In genomic region chr6:119328521-119329115, GRCm38 (mm10) we compare ENCODE assay signal across 10 mouse cellular contexts. TPM values are rescaled to one million over a fixed set of nuclear protein-coding genes. Genes with fewer than 3 reads are reported as not detected.
DNase-seq lines count a peak whose midpoint lies in the region; ATAC-seq and TF ChIP-seq lines count a peak whose summit lies in the region.
"Had no signal": no experiment of that assay in that cellular context is flagged by ENCODE, and none has a peak within 500 bp of the region (broad histone marks: within the 10 kb centered on the region; RNA-seq: fewer than 3 reads in every experiment).

No protein-coding gene starts in this region.

- peaks cover 15% of the 10 kb centered on the region for H3K4me1 ChIP-seq in cerebellum, adult 2 months (ENCODE audit: control insufficient read depth, insufficient read depth, low read length)
- H3K4me1 ChIP-seq in hindbrain, postnatal 0 days (ENCODE audit: insufficient read depth, low read length) = peaks cover 41% of the 10 kb centered on the region
- peaks cover 20% of the 10 kb centered on the region for H3K4me1 ChIP-seq in neural tube, embryonic 14.5 days (ENCODE audit: control insufficient read depth, insufficient read depth, low read length)

- H3K9ac ChIP-seq in hindbrain, postnatal 0 days (replicated peaks; ENCODE audit: low read length) = peak overlapping the region; percentile 65; the same call in 1 of the 2 replicates
- 0 out of 2 replicates have a peak overlapping the region, but pooled peaks have one; percentile 16 for H3K9ac ChIP-seq in neural tube, embryonic 14.5 days (replicated peaks; ENCODE audit: low read depth, low read length)
- H3K9ac ChIP-seq: embryonic facial prominence, embryonic 12.5 days; limb, embryonic 13.5 days had no signal

- H3K4me2 ChIP-seq in hindbrain, postnatal 0 days (ENCODE audit: low read depth, low read length) = peak overlapping the region; percentile 71
- peak overlapping the region; percentile 78 for H3K4me2 ChIP-seq in neural tube, embryonic 14.5 days (ENCODE audit: low read depth, low read length)
- H3K4me2 ChIP-seq: embryonic facial prominence, embryonic 12.5 days; limb, embryonic 13.5 days had no signal

- DNase-seq in cerebellum, adult 2 months = no peak
- DNase-seq in cerebellum, adult 11-12 months = no peak
- peak; percentile 36 for DNase-seq in layer of hippocampus, adult 9-11 months
- no peak for DNase-seq in layer of hippocampus, adult 9-10 months (ENCODE audit: low spot score)
- DNase-seq in hindbrain, postnatal 0 days (ENCODE audit: low spot score) = peak; percentile 66
- DNase-seq in spleen, postnatal 14 days (ENCODE audit: low spot score in 2 of 2) = no peak
- DNase-seq in urinary bladder, postnatal 14 days (ENCODE audit: low spot score) = no peak

- no peaks in the 10 kb centered on the region for H3K27me3 ChIP-seq in cerebellum, adult 2 months (ENCODE audit: control insufficient read depth, insufficient read depth, low read length)
- H3K27me3 ChIP-seq in hindbrain, postnatal 0 days (ENCODE audit: insufficient read depth, low read length) = no peaks in the 10 kb centered on the region
- peaks cover 7% of the 10 kb centered on the region; the same call in 1 of the 2 replicates for H3K27me3 ChIP-seq in neural tube, embryonic 14.5 days (ENCODE audit: control insufficient read depth, insufficient read depth, low read length)

- H3K36me3 ChIP-seq in hindbrain, postnatal 0 days (ENCODE audit: insufficient read depth, low read length) = no peaks in the 10 kb centered on the region
- no peaks in the 10 kb centered on the region for H3K36me3 ChIP-seq in neural tube, embryonic 14.5 days (ENCODE audit: control insufficient read depth, insufficient read depth, low read length)
- H3K36me3 ChIP-seq: embryonic facial prominence, embryonic 12.5 days; limb, embryonic 13.5 days had no signal

- no peak for TF ChIP-seq POLR2A in cerebellum, adult 2 months (IDR thresholded peaks at IDR 0.05; ENCODE audit: borderline replicate concordance, insufficient read depth, low read length)

- H3K27ac ChIP-seq in cerebellum, adult 2 months (ENCODE audit: insufficient read depth, low read length) = no peak overlapping the region
- H3K27ac ChIP-seq in hindbrain, postnatal 0 days = peak overlapping the region; percentile 87
- peak overlapping the region; percentile 55 for H3K27ac ChIP-seq in neural tube, embryonic 14.5 days (ENCODE audit: low read depth, low read length)
- H3K27ac ChIP-seq: embryonic facial prominence, embryonic 12.5 days; limb, embryonic 13.5 days had no signal

- TF ChIP-seq CTCF in cerebellum, adult 2 months (IDR thresholded peaks at IDR 0.05; ENCODE audit: borderline replicate concordance, insufficient read depth, low read depth, low read length) = no peak
- no peak for TF ChIP-seq CTCF in hindbrain, postnatal 0 days (IDR thresholded peaks at IDR 0.05; ENCODE audit: low read depth)

- ATAC-seq in hindbrain, postnatal 0 days = peak; percentile 38; the same call in 1 of the 2 replicates
- peak; percentile 29 for ATAC-seq in neural tube, embryonic 14.5 days (ENCODE audit: low read depth)

- WGBS in cerebellum, adult 2 months = 52% methylated on average over 11 of the region's 11 CpGs
- WGBS in hindbrain, postnatal 0 days = 5% methylated on average over 11 of the region's 11 CpGs
- WGBS in neural tube, embryonic 14.5 days = 18% methylated on average over 11 of the region's 11 CpGs

- peak overlapping the region; percentile 82 for H3K4me3 ChIP-seq in cerebellum, adult 2 months (replicated peaks; ENCODE audit: insufficient read depth, low read depth, low read length)
- peak overlapping the region; percentile 58 for H3K4me3 ChIP-seq in hindbrain, postnatal 0 days (ENCODE audit: low read length)
- H3K4me3 ChIP-seq in neural tube, embryonic 14.5 days (ENCODE audit: low read depth, low read length) = peak overlapping the region; percentile 48
- H3K4me3 ChIP-seq: embryonic facial prominence, embryonic 12.5 days; limb, embryonic 13.5 days had no signal

- H3K9me3 ChIP-seq in hindbrain, postnatal 0 days (ENCODE audit: low read length) = no peaks in the 10 kb centered on the region
- H3K9me3 ChIP-seq in neural tube, embryonic 14.5 days (ENCODE audit: control insufficient read depth, low read length) = no peaks in the 10 kb centered on the region
- H3K9me3 ChIP-seq: embryonic facial prominence, embryonic 12.5 days; limb, embryonic 13.5 days had no signal

RNA-seq across cellular contexts. Expression of gene Lrtm2, which starts 1.9 kb away (rescaled TPM):
- polyA plus RNA-seq in cerebellum, adult 2 months (2012; rRNA removed) = 35.3 and 38.5 TPM in 2 replicates
- 37.5 and 44.4 TPM in 2 replicates for total RNA-seq in hindbrain, postnatal 0 days (2014; rRNA removed)
- 15.2 and 16.3 TPM in 2 replicates for polyA plus RNA-seq in hindbrain, postnatal 0 days (2015; fragmentation: Nextera tagmentation; extraction: Ambion mirVana)
- polyA plus RNA-seq in neural tube, embryonic 14.5 days (2014; fragmentation: Nextera tagmentation; extraction: Ambion mirVana) = 8.4 and 10.9 TPM in 2 replicates
- polyA plus RNA-seq: limb, embryonic 13.5 days had no signal

Comparison
In these comparisons a context has a peak if more than half of its experiments do, and no peak if none do; other contexts are left out.
1. DNase-seq: peak in layer of hippocampus, adult 9-11 months (single experiment) and hindbrain, postnatal 0 days (single experiment); none in cerebellum, adult 2 months (0 of 2), cerebellum, adult 11-12 months (single experiment), layer of hippocampus, adult 9-10 months (single experiment), spleen, postnatal 14 days (0 of 2) and urinary bladder, postnatal 14 days (single experiment).
2. Peak in every context shown above with its lines, with median percentiles within 50 percentile points of each other: H3K4me3 ChIP-seq.